Mouse (Mus musculus) erythroblast, adult 5-6 weeks (primary cell): Measurements from ENCODE around the gene Zfp536. TPM values are rescaled to one million over a fixed set of nuclear protein-coding genes. Genes with fewer than 3 reads are reported as not detected.
"Not testable (repeated sequence)": the region's sequence is repeated elsewhere in the genome, so short reads cannot be mapped to it uniquely, and the experiment has no call there.

Experiments
- ATAC-seq: replicated peaks from 2 replicates; pipeline ENCODE4 v1.8.0; 2016; ENCODE audit warnings: moderate number of reproducible peaks, mild to moderate bottlenecking, moderate TSS enrichment, inconsistent platforms; ENCODE audit not compliant: poor library complexity, low FRiP score, severe bottlenecking
- total RNA-seq, 2 experiments: library from RNA; stranded (forward) in 1 of 2; stranded (reverse) in 1 of 2; fragments of 150-400 nt in 1 of 2; fragments of 200-764, 138-1000 nt in 1 of 2; gene quantifications; 2 replicates each; pipeline versions ENCODE4 v1.2.3 to v1.2.4; 2015 to 2017; ENCODE audit warnings: low replicate concordance in 2 of 2

The Zfp536 gene
- total RNA-seq, 2 experiments from 2014 or later = not detected

DNA sequence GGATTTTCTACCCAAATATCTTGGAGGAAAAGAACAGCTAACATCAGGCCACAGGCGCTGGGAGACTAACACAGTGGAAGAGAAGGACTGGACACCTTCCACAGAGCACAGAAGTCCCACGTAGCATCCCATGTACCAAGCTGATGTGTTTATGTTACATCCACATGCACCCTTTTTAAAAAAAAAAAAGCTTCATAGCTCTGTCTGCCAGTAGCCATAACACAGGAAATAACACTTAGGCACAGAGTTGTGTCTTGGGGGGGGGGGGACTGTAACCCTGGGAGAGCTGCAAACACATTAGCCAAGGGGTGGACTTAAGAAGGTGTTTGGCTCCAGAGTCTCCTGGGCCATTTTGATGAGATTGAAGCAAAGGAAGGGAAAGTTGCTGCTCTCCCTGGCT lies 155.6 kb downstream of the Zfp536 start:
- ATAC-seq = no peak

DNA sequence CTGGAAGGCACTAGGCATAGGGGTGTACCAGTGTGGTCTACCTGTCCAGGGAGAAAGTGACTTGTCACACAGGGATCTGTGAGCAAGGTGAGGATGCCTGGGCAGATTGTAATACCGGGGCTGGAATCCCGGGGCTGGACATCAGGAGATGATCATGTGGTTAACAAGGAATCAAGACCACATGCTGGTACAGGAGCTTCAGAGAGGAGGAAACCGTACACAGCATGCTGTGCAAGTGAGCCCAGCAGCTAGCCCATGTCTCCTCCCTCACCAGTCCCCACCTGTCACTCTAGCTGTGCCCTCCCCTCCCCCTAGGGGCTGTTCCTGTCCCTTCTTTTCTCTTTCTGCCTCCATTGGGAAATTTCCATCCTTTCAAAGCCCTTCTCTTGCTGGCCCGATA lies 157.5 kb downstream of the Zfp536 start:
- no peak for ATAC-seq

DNA sequence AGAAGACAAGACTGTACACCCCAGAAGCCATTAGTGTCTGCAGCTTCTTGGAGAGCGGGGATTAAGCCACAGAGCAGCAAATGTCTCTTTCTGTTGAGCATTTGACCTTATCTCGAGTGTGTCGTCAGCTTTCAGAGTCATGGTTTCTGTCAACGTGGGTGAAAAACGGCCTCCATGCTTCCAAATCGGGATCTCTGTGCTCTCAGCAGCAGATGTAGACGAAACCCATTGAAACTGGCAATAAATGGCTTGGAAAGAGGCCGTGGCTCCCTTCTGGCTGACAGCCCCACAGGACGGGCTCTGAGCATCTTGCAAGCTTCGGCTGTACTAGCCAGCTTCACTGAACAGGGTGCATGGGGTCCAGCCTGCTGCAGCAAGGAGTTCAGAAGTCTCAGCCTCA lies 159.1 kb downstream of the Zfp536 start:
- ATAC-seq = no peak

DNA sequence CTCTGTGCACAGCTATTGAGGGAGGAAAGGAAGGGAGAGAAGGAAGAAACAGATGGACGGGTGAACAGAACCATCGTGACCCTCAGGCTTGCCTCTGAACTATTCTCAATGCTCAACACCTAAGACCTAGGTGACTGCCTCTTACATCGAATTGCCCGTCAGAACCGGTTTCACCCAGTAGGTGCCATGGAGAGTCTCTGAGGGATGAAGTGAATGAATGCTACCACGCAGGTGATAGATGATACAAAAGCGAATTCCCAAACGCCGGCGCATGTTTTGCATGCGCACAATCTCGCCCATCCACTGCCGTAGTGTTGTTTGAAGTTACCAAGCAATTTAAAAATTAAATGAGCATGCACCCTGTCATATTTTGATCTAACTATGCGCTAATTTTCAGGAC lies 164.9 kb downstream of the Zfp536 start:
- no peak for ATAC-seq

DNA sequence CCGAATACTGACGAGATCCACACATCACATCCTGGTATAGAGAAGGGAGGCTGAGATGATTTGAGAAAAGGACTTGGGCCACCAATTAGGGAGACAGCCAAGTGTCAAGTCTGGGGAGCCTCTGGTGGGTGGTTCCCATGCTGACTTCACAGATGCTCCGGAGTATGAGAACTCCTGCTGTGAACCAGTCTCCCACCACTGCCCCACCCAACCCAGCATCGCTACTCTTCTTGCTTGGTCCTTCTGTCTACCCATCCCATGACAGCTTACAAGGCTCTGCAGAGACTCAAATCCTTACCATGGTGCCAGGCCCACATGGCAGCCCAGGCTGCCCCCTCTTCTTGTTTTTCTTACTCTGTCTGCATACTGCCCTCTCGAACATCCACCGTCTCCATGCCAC lies 165.5 kb downstream of the Zfp536 start:
- ATAC-seq = no peak

DNA sequence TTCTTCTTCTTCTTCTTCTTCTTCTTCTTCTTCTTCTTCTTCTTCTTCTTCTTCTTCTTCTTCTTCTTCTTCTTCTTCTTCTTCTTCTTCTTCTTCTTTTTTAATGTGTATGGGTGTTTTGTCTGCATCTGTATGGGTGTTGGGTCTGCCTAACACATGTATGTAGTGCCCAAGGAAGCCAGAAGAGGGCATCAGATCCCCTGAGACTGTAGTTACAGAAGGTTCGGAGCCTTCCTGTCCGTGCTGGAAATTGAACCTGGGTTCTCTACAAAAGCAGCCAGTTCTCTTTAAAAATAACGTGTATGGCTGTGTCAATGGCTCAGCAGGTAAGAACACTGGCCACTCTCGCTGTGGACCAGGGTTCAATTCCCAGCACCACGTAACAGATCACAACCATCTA lies 167.0 kb downstream of the Zfp536 start:
- ATAC-seq = no peak

DNA sequence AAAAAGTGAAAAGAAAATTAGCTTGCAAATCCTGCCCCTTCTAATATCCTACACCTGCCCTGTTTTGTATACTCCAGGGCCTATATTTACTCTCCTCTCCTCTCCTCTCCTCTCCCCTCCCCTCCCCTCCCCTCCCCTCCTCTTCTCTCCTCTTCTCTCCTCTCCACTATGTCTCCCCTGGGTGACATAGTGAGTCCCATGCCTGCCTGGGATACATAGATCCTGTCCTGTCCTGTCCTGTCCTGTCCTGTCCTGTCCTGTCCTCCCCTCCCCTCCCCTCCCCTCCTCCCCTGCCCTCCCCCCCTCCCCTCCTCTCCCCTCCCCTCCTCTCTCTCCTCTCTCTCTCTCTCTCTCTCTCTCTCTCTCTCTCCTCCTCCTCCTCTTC lies 169.9 kb downstream of the Zfp536 start:
- ATAC-seq = not testable (repeated sequence)

DNA sequence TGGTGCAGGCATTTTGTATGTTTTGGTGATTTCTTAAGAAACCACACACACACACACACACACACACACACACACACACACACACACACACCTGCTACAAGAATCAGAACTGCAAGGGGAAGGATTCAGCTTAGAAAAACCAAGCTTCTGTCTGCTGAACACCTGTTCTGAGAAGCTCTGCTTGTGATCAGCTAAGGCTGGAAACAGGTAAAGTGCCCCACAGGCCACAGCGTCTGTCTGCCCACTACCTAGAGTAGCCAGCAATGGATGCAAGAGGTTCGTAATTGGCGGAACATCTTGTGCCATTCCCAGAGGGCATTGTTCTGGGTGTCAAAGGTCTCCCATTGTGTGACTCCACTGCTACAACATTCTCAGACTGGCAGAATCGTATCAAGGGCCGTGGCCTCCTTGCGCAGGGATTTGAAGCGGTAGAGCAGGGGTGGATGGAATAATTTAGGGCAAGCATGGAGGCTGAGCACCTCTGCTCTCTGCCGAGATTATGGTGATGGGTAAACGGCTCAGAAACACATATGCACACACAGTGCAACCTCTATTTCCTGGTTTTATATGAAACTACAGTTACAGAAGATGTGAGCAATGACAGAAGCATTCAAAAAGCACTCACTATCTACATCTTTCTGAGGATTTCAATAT lies 170.4 kb downstream of the Zfp536 start:
- no peak for ATAC-seq

DNA sequence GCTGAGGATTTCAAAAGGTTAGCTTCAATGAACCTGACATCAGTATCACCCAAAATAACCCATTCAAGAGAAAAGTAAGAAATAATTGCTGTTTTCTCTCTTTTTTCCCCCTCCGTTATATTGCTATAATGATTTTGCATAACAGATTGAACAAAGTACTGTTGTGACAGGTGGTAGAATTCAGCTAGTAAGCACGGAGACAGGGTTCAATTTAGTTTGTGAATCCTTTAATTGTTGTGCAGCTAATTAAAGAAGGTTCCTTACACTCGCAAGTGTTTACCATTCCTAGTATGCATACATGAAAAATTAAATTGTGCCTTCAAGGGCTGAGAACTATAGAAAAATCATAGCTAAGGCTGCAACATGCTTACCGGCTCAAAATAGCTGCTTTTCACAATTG lies 173.1 kb downstream of the Zfp536 start:
- ATAC-seq = no peak

DNA sequence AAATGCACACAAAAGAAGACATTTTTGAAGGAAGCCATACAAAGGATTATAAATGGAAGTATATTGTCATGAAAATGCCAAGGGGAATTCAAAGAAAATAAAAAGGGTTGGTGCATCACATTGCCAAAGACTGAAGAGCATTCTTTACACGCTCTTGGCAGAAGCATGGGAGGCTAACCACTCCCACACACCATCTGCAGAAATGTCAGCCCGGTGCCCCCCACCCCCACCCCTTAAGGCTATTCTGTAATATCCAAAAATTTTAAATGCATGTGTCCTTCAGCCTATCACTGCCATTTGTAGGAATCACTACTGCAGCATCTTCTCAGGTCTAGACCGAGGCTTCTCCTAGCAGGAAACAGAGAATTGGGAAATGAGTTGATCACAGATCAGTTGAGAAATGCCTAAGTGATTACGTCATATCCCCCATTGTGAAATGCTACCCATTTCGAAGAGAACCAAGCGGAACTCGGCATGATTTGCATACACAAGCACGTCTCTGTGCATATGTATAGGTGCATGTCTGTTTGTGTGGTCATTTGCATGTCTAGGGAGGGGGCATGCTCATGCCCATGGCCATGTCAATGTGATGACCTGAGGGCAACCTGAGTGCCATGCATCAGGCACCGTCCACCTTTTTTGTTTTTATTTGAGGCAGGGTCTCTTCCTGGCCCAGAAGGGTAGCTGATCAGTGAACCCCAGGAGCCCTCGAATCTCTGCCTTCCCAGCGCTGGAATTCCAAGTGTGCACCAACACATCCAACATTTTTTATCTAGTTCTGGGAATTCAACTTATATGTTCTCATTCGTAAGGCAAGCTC lies 179.0 kb downstream of the Zfp536 start:
- ATAC-seq = no peak

DNA sequence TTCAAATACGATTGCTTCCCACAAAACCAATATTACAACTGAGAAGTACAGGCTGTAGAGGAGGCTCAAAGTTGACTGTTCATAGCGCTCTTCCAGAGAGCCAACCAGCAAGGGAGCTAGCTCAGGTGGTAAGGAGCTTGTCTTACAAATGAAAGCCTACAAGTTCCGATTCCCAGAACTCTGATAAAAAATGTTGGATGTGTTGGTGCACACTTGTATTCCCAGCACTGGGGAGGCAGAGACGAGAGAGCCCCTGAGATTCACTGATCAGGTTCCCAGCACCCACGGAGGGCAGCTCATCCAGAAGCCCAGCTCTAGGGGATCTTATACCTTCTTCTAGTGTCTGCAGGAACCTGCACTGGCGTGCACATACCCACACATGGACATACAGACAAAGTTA lies 179.9 kb downstream of the Zfp536 start:
- ATAC-seq = no peak

DNA sequence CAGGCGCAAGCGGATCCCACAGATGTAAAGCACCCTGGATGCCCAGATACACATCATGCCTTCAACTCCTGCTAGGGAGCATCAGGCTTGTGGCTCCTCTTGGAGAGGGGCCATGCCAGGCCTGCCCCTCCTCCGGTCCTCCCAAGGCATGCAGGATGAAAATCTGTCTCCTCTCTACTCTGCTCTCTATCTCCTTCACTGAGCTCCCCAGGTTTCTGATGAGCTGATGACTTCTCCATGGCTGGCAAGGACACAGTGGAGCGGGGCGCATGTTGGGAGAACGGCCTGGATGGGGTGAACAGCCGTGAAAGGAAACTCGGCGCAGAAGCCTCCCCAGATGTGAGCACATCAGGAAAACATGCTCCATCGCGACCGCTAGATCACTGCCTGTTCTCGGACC lies 186.7 kb downstream of the Zfp536 start:
- ATAC-seq = no peak

DNA sequence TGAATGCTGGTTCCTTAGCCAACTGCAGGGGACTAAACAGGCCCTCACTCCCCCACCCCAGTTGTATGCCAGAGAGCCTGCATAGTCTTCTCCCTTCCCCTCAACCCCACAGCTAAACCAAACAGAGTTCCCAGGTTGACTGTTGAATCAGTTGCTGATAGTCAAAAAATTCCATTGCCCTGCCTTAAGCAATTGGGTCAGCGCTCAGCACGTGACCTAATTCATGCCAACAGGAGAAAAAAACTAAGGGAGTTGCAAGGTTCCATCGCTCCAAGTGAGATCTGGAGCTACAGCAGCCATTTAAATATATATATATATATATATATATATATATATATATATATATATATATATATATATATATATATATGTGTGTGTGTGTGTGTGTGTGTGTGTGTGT lies 192.2 kb downstream of the Zfp536 start:
- no peak for ATAC-seq

DNA sequence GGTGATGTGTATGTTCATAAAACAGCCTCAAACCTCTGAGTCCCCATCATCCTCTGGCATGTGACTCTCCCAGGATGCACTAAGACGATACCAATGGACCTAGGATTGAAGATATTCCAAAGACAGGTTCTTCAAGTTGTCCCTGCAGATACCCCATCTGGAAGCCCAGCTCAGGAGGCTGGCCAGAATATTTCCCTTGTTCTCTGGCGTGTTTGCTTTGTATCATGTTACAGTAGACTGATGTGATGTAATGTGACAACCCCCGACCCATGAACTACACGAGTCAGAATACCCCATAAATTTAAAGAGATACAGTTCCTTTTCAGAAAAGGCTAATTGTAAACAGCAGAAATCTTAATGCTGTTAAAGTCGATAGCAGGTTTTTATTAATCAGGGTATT lies 192.9 kb downstream of the Zfp536 start:
- ATAC-seq = no peak

DNA sequence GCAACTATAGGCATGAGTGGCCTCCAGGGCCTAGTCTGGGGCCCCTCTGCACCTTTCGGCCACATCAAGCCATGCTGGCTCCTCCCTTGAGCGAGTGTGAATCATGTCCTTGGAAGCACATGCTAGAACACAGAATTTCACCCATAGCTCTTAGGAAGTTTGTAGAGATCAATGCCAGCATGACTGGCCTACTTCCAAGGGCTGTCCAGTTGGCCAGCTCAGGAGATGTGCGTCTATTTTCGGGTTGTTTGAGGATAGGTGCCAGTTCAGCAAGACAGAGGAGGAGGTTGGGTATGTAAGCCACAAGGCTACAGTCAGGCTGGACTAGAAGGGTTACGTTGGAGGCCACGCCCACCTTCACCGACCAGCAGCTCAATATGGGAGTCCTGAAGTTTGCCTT lies 201.4 kb downstream of the Zfp536 start:
- ATAC-seq = no peak

DNA sequence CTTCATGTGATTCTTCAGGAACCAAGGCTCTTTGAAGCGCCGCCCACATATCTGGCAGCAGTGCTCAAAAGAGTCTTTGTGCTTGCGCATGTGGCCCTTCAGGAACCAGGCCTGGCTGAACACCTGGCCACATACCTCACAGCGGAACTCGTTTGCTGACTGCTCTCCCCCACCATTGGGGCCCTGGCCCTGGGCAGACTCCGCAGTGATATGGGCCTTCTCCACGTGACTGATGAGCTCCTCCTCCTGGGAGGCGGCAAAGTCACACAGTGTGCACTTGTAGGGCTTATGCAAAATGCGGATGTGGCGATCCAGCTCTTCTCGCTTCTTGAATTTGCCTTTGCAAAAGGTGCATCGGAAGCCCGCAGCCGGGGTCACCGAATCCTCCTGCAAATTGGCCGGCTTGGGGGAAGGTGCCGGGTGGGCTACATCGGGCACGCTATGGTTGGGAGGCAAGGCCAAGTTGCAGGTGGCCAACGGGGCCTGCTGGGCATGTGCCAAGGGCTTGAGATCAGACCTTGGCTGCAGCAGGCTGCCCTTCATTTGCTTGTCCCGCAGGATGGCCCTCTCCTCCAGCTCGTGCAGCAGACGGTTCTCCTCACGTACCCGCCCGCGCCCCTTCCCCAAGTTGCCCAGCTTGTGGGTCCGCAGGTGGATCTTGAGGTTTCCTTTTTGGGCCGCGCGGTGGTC lies 204.5 kb downstream of the Zfp536 start:
- no peak for ATAC-seq

DNA sequence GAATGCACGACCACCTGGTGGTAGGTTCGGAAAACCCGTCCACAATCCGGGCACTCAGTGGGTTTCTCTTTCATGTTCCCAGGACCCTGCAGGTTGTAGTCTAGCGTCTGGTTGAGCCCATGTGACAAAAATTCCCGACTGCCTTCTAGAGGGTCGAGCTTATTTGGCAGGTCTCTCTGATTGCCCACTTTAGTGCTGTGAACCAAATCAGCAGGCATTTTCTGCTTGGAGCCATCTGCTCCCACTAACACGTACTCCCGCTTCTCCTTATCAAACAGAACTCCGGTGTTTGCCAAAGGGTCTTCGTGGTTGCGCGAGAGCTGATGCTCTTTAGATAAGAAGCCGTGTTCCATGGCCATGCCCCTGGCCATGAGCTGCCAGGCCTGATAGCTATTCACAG lies 205.4 kb downstream of the Zfp536 start:
- ATAC-seq = no peak

DNA sequence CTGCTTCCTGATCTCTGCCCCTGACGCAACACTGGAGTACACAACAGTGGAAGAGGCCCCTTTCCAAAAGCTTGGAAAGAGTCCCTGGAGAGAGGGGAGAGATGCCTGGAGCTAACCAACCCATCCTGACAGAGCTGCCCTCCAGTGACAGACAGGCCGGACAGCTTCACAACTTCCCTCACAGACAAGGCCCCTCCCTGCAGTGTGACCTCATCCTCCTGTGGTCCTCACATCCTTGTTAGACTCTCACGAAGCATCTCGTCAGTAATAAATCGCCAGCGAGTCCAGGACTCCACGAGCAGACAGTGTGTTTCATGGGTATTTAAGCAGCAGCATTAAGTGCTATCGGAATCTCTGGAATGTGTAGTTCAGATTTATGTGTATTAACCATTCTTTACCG lies 207.4 kb downstream of the Zfp536 start:
- no peak for ATAC-seq

DNA sequence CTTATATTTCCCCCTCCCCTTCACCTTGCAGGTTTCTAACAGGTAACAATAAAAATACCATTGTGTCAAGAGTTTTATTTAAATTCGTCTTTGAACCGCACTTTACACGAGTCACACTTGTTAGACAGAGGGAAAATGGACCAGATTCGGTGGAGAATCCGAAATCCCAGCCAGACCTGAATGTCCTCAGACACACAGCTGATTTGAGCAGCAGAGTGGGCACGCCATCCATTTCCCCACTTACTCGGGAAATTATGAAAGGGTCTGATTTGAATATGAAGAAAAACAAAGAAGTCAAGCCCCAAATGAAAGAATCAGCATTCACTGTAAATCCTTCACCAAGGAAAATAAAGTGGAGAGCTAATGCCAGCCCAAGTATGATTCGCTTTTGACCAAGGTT lies 208.1 kb downstream of the Zfp536 start:
- ATAC-seq = no peak

DNA sequence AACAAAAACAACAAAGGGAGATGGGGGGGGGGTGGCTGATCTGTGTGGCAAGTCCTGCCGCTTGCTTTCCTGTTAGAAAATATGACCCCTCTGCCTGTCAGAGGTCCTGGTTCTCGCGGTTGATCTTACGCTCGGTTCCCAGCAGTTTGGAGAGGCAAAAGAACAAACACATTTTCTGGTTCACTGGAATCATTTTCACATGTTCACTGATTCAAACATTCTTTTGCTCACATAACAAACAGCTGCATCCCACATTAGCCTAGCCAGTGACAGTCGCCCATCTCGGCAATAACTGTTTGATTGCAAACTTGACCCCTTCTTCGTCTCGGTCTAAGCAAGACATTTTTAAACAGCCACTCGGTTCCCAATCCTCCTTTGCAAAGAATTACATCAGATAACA lies 208.8 kb downstream of the Zfp536 start:
- no peak for ATAC-seq

DNA sequence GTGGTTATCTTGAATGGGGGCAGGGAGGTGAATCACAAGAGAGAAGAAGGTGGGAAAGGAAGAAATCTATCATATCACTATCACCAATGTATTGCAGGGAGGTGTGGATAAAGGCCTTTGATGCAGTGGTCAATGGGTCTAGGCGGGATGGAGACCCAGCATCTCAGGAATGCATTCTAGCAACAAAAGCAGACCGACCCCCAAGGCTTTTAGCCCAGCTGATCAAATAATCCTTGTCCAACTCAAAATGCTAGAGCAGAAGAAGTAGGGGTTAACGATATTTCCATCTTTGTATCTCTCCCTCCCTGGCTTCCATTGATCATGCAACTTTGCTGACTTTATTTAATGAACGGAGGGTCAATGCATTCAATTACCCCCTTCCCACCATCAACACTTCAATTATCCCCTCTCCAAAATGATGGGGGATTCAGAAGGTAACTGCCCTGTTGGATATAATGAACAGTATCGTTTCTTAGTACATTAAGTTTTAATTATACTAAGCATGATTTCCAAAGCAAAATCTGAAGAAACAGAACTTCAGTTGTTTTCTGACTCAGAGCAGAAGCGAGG lies 209.5 kb downstream of the Zfp536 start:
- ATAC-seq = no peak
